In the genomic region with DNA sequence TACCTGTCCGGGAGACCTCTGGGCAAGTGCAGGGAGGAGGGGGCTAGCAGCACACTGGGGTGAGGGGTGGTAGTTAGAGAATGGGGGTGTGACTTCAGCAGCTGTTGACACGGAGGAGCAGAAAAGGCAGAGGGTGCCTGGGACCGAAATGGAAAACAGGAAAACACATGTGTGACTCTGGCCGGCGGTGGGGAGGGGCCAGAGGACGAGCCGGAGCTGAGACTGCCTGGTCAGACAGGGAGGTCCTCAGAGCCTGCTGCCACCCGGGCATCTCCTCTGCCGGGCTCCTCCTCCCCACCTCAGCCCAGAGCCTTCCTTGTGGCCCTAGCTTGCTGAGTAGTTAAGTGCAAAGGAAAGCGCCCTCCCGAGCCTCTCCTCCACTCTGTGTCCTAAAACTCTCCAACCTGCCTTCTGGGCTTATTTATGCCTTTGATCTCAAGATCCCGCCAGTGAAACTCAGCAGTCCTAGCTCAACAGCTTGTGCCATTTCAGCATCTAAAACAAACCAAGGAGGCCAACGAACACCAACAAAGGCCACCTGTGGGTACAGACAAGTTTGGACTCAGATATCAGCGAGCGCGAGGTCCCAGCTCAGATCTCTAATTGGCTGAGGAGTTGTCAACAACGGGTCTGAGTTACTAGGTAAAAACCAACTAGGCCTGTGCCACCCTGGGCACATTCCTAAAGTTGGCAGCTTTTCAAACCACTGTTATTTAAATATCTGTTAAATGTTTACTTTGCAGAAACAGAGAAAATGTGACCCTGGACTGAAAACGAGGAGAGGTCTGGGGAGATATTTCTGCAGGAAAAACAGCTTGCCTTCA, we compare ENCODE assay signal across 9 mouse cellular contexts. TPM values are rescaled to one million over a fixed set of nuclear protein-coding genes. Genes with fewer than 3 reads are reported as not detected.
A peak's percentile ranks its signal among the peaks of the same experiment; 100 is the strongest.
DNase-seq lines count a peak whose midpoint lies in the region; ATAC-seq and TF ChIP-seq lines count a peak whose summit lies in the region.
"Had no signal": no experiment of that assay in that cellular context is flagged by ENCODE, and none has a peak within 500 bp of the region (broad histone marks: within the 10 kb centered on the region; RNA-seq: fewer than 3 reads in every experiment).

No protein-coding gene starts in this region.

- H3K9me3 ChIP-seq in forebrain, embryonic 13.5 days (replicated peaks): no peaks in the 10 kb centered on the region
- no peaks in the 10 kb centered on the region for H3K9me3 ChIP-seq in lung, embryonic 14.5 days (ENCODE audit: low read depth, low read length)
- H3K9me3 ChIP-seq in stomach, embryonic 16.5 days (replicated peaks; ENCODE audit: control insufficient read depth, low read length): no peaks in the 10 kb centered on the region
- H3K9me3 ChIP-seq: midbrain, embryonic 12.5 days had no signal

- H3K27me3 ChIP-seq in forebrain, embryonic 13.5 days: peaks cover 32% of the 10 kb centered on the region
- H3K27me3 ChIP-seq in kidney, adult 2 months (replicated peaks; ENCODE audit: control insufficient read depth, insufficient read depth, low read length): no peaks in the 10 kb centered on the region
- H3K27me3 ChIP-seq in lung, embryonic 14.5 days (ENCODE audit: insufficient read depth, low read length): no peaks in the 10 kb centered on the region
- H3K27me3 ChIP-seq in stomach, embryonic 16.5 days (ENCODE audit: control insufficient read depth, insufficient read depth, low read length): no peaks in the 10 kb centered on the region

- 10% methylated on average over 18 of the region's 18 CpGs for WGBS in forebrain, embryonic 13.5 days
- WGBS in kidney, adult 2 months: 16% methylated on average over 18 of the region's 18 CpGs
- WGBS in lung, embryonic 14.5 days: 8% methylated on average over 18 of the region's 18 CpGs
- WGBS in stomach, embryonic 16.5 days: 13% methylated on average over 18 of the region's 18 CpGs

- peaks cover 16% of the 10 kb centered on the region for H3K4me1 ChIP-seq in forebrain, embryonic 13.5 days
- H3K4me1 ChIP-seq in kidney, adult 2 months (ENCODE audit: control insufficient read depth, insufficient read depth, low read length): peaks cover 11% of the 10 kb centered on the region; the same call in 1 of the 2 replicates
- peaks cover 33% of the 10 kb centered on the region for H3K4me1 ChIP-seq in lung, embryonic 14.5 days (ENCODE audit: insufficient read depth)
- peaks cover 28% of the 10 kb centered on the region for H3K4me1 ChIP-seq in stomach, embryonic 16.5 days (ENCODE audit: control insufficient read depth, insufficient read depth, low read length)

- no peak for TF ChIP-seq POLR2A in kidney, adult 2 months (IDR thresholded peaks at IDR 0.05; ENCODE audit: low read depth, low read length)

- peak; percentile 34 for ATAC-seq in forebrain, embryonic 13.5 days
- ATAC-seq in lung, embryonic 14.5 days (ENCODE audit: insufficient read depth): peak; percentile 58
- no peak for ATAC-seq in stomach, embryonic 16.5 days (ENCODE audit: insufficient read depth, low FRiP score)

- peak overlapping the region; percentile 26; the same call in 1 of the 2 replicates for H3K9ac ChIP-seq in forebrain, embryonic 13.5 days
- peak overlapping the region; percentile 42 for H3K9ac ChIP-seq in lung, embryonic 14.5 days
- peak overlapping the region; percentile 64 for H3K9ac ChIP-seq in stomach, embryonic 16.5 days (ENCODE audit: low read length)
- H3K9ac ChIP-seq: midbrain, embryonic 12.5 days had no signal

- no peak for TF ChIP-seq CTCF in kidney, adult 2 months (conservative IDR thresholded peaks at IDR 0.05; ENCODE audit: insufficient read depth, insufficient read length, low read depth, low read length)
- TF ChIP-seq CTCF in lung, embryonic 14.5 days (IDR thresholded peaks at IDR 0.05; ENCODE audit: low read depth): no peak

- no peak overlapping the region for H3K27ac ChIP-seq in forebrain, embryonic 13.5 days
- H3K27ac ChIP-seq in kidney, adult 2 months (ENCODE audit: insufficient read depth, low read depth, low read length): peak overlapping the region; percentile 32
- peak overlapping the region; percentile 86 for H3K27ac ChIP-seq in lung, embryonic 14.5 days (ENCODE audit: low read depth)
- peak overlapping the region; percentile 83 for H3K27ac ChIP-seq in stomach, embryonic 16.5 days (ENCODE audit: low read length)
- H3K27ac ChIP-seq: midbrain, embryonic 12.5 days had no signal

- no peak overlapping the region for H3K4me3 ChIP-seq in forebrain, embryonic 13.5 days
- H3K4me3 ChIP-seq in kidney, adult 2 months (ENCODE audit: insufficient read depth, low read depth, low read length): peak overlapping the region; percentile 42
- peak overlapping the region; percentile 10; the same call in 1 of the 2 replicates for H3K4me3 ChIP-seq in lung, embryonic 14.5 days (ENCODE audit: low read depth, low read length)
- peak overlapping the region; percentile 32 for H3K4me3 ChIP-seq in stomach, embryonic 16.5 days (replicated peaks; ENCODE audit: low read length)
- H3K4me3 ChIP-seq: midbrain, embryonic 12.5 days had no signal

- H3K36me3 ChIP-seq in forebrain, embryonic 13.5 days (ENCODE audit: poor library complexity, severe bottlenecking): no peaks in the 10 kb centered on the region
- H3K36me3 ChIP-seq in kidney, adult 2 months (ENCODE audit: control insufficient read depth, insufficient read depth, low read length): no peaks in the 10 kb centered on the region
- no peaks in the 10 kb centered on the region for H3K36me3 ChIP-seq in lung, embryonic 14.5 days (ENCODE audit: insufficient read depth)
- no peaks in the 10 kb centered on the region for H3K36me3 ChIP-seq in stomach, embryonic 16.5 days (ENCODE audit: control insufficient read depth, insufficient read depth, low read length)
- H3K36me3 ChIP-seq: midbrain, embryonic 12.5 days had no signal

- peak; percentile 48 for DNase-seq in ovary, adult 18-20 months (ENCODE audit: low spot score)
- DNase-seq in ovary, postnatal 10 days (ENCODE audit: low spot score): no peak
- DNase-seq in kidney, adult 2 months: peak; percentile 89
- DNase-seq in lung, embryonic 14.5 days: peak; percentile 65
- no peak for DNase-seq in right cerebral cortex, adult 18-20 months
- no peak for DNase-seq in left cerebral cortex, adult 18-20 months (ENCODE audit: low spot score in 2 of 2)

- H3K4me2 ChIP-seq in forebrain, embryonic 13.5 days: peak overlapping the region; percentile 27
- peak overlapping the region; percentile 56 for H3K4me2 ChIP-seq in lung, embryonic 14.5 days
- H3K4me2 ChIP-seq in stomach, embryonic 16.5 days (ENCODE audit: low read depth, low read length): peak overlapping the region; percentile 53
- H3K4me2 ChIP-seq: midbrain, embryonic 12.5 days had no signal

RNA-seq across cellular contexts. Expression of a gene that starts 3.5 kb away (rescaled TPM):
- 5.6 and 6.1 TPM in 2 replicates for polyA plus RNA-seq in forebrain, embryonic 13.5 days (2015; fragmentation: Nextera tagmentation; extraction: Ambion mirVana)
- 454 and 464 TPM in 2 replicates for polyA plus RNA-seq in kidney, adult 2 months (2012; rRNA removed)
- 7.4 and 7.6 TPM in 2 replicates for polyA plus RNA-seq in lung, embryonic 14.5 days (2014; fragmentation: Nextera tagmentation; extraction: Ambion mirVana)
- 19.0 and 23.0 TPM in 2 replicates for polyA plus RNA-seq in stomach, embryonic 16.5 days (2015; fragmentation: Nextera tagmentation; extraction: Ambion mirVana)
- 1 to 10 TPM; 2.3 to 4.0 TPM for total RNA-seq in left cerebral cortex, adult 18-20 months (2021)

RNA-seq across cellular contexts. Expression of a gene that starts 12.6 kb away (rescaled TPM):
- 270 and 310 TPM in 2 replicates for polyA plus RNA-seq in forebrain, embryonic 13.5 days (2015; fragmentation: Nextera tagmentation; extraction: Ambion mirVana)
- polyA plus RNA-seq in kidney, adult 2 months (2012; rRNA removed): 366 and 425 TPM in 2 replicates
- polyA plus RNA-seq in lung, embryonic 14.5 days (2014; fragmentation: Nextera tagmentation; extraction: Ambion mirVana): 274 and 280 TPM in 2 replicates
- 206 and 264 TPM in 2 replicates for polyA plus RNA-seq in stomach, embryonic 16.5 days (2015; fragmentation: Nextera tagmentation; extraction: Ambion mirVana)
- total RNA-seq in left cerebral cortex, adult 18-20 months (2021): 10 to 100 TPM; 89.2 to 93.8 TPM

RNA-seq across cellular contexts. Expression of a gene that starts 17.3 kb away (rescaled TPM):
- 54.5 and 57.3 TPM in 2 replicates for polyA plus RNA-seq in forebrain, embryonic 13.5 days (2015; fragmentation: Nextera tagmentation; extraction: Ambion mirVana)
- 37.2 and 42.1 TPM in 2 replicates for polyA plus RNA-seq in kidney, adult 2 months (2012; rRNA removed)
- 182 and 187 TPM in 2 replicates for polyA plus RNA-seq in lung, embryonic 14.5 days (2014; fragmentation: Nextera tagmentation; extraction: Ambion mirVana)
- polyA plus RNA-seq in stomach, embryonic 16.5 days (2015; fragmentation: Nextera tagmentation; extraction: Ambion mirVana): 120 and 126 TPM in 2 replicates
- total RNA-seq in left cerebral cortex, adult 18-20 months (2021): 10 to 100 TPM; 12.0 to 12.6 TPM

RNA-seq across cellular contexts. Expression of a gene that starts 49.8 kb away (rescaled TPM):
- polyA plus RNA-seq in forebrain, embryonic 13.5 days (2015; fragmentation: Nextera tagmentation; extraction: Ambion mirVana): 19.9 and 24.4 TPM in 2 replicates
- 168 and 211 TPM in 2 replicates for polyA plus RNA-seq in kidney, adult 2 months (2012; rRNA removed)
- polyA plus RNA-seq in lung, embryonic 14.5 days (2014; fragmentation: Nextera tagmentation; extraction: Ambion mirVana): 46.1 and 46.2 TPM in 2 replicates
- polyA plus RNA-seq in stomach, embryonic 16.5 days (2015; fragmentation: Nextera tagmentation; extraction: Ambion mirVana): 39.6 and 40.3 TPM in 2 replicates
- total RNA-seq in left cerebral cortex, adult 18-20 months (2021): 10 to 100 TPM; 21.1 to 22.2 TPM

RNA-seq across cellular contexts. Expression of a gene that starts 53.5 kb away (rescaled TPM):
- polyA plus RNA-seq in forebrain, embryonic 13.5 days (2015; fragmentation: Nextera tagmentation; extraction: Ambion mirVana): 43.8 and 50.6 TPM in 2 replicates
- polyA plus RNA-seq in kidney, adult 2 months (2012; rRNA removed): 153 and 182 TPM in 2 replicates
- polyA plus RNA-seq in lung, embryonic 14.5 days (2014; fragmentation: Nextera tagmentation; extraction: Ambion mirVana): 51.2 and 53.5 TPM in 2 replicates
- 33.7 and 35.6 TPM in 2 replicates for polyA plus RNA-seq in stomach, embryonic 16.5 days (2015; fragmentation: Nextera tagmentation; extraction: Ambion mirVana)
- total RNA-seq in left cerebral cortex, adult 18-20 months (2021): 10 to 100 TPM; 49.2 to 55.1 TPM

Comparison
In these comparisons a context has a peak if more than half of its experiments do, and no peak if none do; other contexts are left out.
1. DNase-seq: peak in ovary, adult 18-20 months (single experiment), kidney, adult 2 months (single experiment) and lung, embryonic 14.5 days (single experiment); none in ovary, postnatal 10 days (single experiment), right cerebral cortex, adult 18-20 months (single experiment) and left cerebral cortex, adult 18-20 months (0 of 2).
2. RNA of a gene that starts 3.5 kb away (polyA plus RNA-seq): 454 to 464 TPM in kidney, adult 2 months; 19.0 to 23.0 TPM in stomach, embryonic 16.5 days, 7.4 to 7.6 TPM in lung, embryonic 14.5 days and 5.6 to 6.1 TPM in forebrain, embryonic 13.5 days; every median in the first group is over 10 times any median in the second.
3. Peak in every context shown above with its lines, with median percentiles within 50 percentile points of each other: H3K4me2 ChIP-seq and H3K9ac ChIP-seq.